Mouse (Mus musculus) ES-Bruce4 (cell line): ENCODE results near the gene Ttc39d.

Experiments used
- CTCF ChIP-seq: IDR thresholded peaks from one replicate; pipeline ENCODE4 v1.8.1; 2011; ENCODE audit warnings: low read depth, low read length
- EP300 ChIP-seq: IDR thresholded peaks from 2 replicates; pipeline ENCODE4 v1.6.1; 2011; ENCODE audit warnings: low read depth, low read length; ENCODE audit not compliant: insufficient read depth
- POLR2A ChIP-seq: IDR thresholded peaks from one replicate; pipeline ENCODE4 v1.8.1; 2011; ENCODE audit warnings: low read length; ENCODE audit not compliant: insufficient read depth

- TF ChIP-seq EP300 (peak; percentile 98), POLR2A (peak; percentile 18), CTCF (no peak)
These were observed 47.9 kb downstream of the Ttc39d start for GRCm38 (mm10) chr17:80255208-80255607.
